Mouse (Mus musculus): Measurements from ENCODE around the gene Cttnbp2nl. TPM values are rescaled to one million over a fixed set of nuclear protein-coding genes. Genes with fewer than 3 reads are reported as not detected.
A peak's percentile ranks its signal among the peaks of the same experiment; 100 is the strongest.

Cttnbp2nl gene
- polyA plus RNA-seq (2015; fragmentation: Nextera tagmentation; extraction: Ambion mirVana), result 60.6 and 60.9 TPM in 2 replicates

DNA sequence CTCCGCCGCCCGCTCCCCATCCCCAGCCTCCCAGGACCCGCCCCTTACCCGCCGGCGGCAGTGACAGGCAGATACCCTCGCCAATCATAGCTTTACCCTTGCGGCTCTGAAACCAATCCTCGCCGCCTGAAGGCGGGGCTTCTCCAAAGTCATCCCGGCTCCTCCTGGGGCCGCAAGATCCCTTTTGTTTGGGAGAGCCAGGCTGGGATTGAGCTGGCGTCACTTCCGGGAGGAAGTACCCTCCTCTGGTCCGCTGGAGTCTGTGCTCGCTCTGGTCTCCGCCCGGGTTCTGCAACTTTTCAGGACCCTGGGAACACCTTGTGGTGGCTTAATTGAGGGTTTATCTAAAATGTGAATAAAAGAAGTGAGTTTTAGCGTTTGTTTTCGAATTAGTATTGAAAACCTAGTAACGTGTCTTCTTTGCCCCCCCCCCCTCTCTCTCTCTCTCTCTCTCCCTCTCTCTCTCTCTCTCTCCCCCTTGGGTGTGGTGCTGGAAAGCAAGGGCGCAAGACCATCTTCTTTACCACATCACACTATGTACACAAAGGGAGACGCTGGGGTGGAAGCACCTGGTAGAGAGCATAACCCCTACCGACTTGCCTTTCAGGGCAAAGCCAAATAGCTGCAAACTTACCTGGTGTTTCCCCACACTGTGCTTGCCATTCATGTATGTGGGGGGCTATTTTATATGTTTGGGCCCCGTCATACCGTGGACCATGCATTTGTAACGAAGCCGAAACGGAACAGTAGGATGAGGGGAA lies at the start of gene Cttnbp2nl:
TSS of gene Cttnbp2nl (minus strand) at position 210 of the 761 bp plus-strand sequence.
- peak within 1 kb of the TSS; percentile 87 for H3K27ac ChIP-seq
- H3K27me3 ChIP-seq (replicated peaks), result no peaks in the 10 kb centered on the region
- ATAC-seq (replicated peaks), result peak; percentile 99
- no peaks in the 10 kb centered on the region for H3K9me3 ChIP-seq
- H3K36me3 ChIP-seq (replicated peaks), result no peaks in the 10 kb centered on the region
- peak within 1 kb of the TSS; percentile 79 for H3K9ac ChIP-seq
- H3K4me1 ChIP-seq, result peaks cover 33% of the 10 kb centered on the region
- 3% methylated on average over 31 of the region's 31 CpGs for WGBS
- H3K4me2 ChIP-seq, result peak within 1 kb of the TSS; percentile 77
- H3K4me3 ChIP-seq, result peak within 1 kb of the TSS; percentile 58

DNA sequence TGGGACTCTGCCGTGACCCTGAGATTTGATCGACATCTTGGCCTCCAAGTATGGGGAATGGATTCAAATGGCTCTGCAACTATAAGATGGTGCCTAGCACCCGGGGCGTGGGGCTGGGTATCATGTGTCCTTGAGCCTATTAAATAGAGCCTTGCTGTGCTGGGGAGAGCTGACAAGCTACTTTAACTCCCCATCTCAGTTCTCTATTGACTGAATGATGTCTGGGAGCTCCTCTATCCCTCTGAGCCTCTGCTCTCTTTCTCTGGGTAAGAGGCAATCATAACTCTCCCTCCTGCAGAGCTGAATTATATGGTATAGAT lies 47.3 kb upstream of the Cttnbp2nl start:
- Histone ChIP-seq H3K27me3 (replicated peaks) (no peaks in the 10 kb centered on the region), H3K9ac (no peak overlapping the region), H3K36me3 (replicated peaks) (no peaks in the 10 kb centered on the region), H3K27ac (no peak overlapping the region), H3K4me1 (peaks cover 7% of the 10 kb centered on the region), H3K4me2 (no peak overlapping the region), H3K4me3 (no peak overlapping the region), H3K9me3 (no peaks in the 10 kb centered on the region)
- no peak for ATAC-seq (replicated peaks)
- 62% methylated on average over 4 of the region's 4 CpGs for WGBS

DNA sequence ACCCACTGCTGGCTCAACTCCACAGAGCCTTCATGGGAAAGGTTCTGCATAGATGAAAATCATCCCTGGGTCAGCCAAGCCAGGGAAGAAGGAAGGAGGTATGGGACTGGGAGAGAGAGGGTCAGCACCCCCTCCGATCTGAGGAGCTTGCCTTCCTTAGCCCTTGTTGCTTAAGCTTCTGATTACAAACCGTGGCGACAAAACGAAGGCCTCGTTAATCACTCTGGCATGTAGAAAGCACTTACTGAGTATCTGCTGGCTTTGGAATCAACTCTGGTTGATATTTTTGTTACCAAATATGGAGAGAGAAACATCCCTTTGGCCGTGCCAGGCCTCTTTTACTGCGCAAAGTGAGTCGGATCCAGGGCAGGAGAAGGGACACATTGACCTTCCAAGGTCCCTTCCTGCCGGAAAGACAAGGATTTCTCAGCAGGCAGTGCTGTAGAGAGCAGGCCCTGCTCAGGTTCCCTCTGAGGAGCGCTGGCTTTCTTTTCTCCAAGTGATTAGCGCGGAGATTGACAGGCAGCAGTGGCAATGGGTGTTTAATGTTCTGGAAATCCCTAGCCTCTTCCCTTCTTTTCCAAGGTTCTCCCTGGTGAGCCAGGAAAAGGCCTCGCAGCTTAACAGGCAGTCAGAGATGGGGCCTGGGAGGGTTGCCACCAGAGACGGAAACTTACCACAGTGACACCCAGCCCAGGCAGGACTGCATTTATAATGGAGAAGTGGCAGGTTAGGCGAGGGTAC lies 46.8 kb upstream of the Cttnbp2nl start:
- H3K9me3 ChIP-seq, result no peaks in the 10 kb centered on the region
- H3K36me3 ChIP-seq (replicated peaks), result no peaks in the 10 kb centered on the region
- no peak overlapping the region for H3K27ac ChIP-seq
- no peak overlapping the region for H3K4me3 ChIP-seq
- 18% methylated on average over 15 of the region's 15 CpGs for WGBS
- H3K4me2 ChIP-seq, result no peak overlapping the region
- H3K4me1 ChIP-seq, result peaks cover 7% of the 10 kb centered on the region
- no peak for ATAC-seq (replicated peaks)
- no peak overlapping the region for H3K9ac ChIP-seq
- no peaks in the 10 kb centered on the region for H3K27me3 ChIP-seq (replicated peaks)

DNA sequence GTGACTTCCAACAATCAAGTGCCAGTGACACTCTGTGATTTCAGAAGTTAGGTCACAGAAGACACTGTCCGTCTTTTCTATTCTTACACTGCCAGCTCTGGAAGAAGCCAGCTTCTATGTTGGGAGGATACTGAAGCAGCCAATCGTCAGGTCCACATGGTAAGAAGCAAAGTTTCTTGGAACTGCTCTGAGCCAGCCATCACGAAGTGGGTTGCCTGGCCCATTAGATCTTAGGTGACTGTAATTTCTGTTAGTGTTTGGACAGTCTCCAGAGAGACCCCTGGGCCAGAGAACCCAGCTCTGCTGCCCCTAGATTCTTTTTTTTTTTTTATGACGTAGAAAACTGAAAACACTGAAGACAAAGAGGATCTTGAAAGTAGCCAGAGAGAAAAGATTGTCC lies 44.6 kb upstream of the Cttnbp2nl start:
- Histone ChIP-seq H3K27me3 (replicated peaks) (no peaks in the 10 kb centered on the region), H3K9me3 (no peaks in the 10 kb centered on the region), H3K4me3 (no peak overlapping the region), H3K9ac (no peak overlapping the region), H3K4me1 (peaks cover 7% of the 10 kb centered on the region), H3K36me3 (replicated peaks) (no peaks in the 10 kb centered on the region), H3K27ac (no peak overlapping the region), H3K4me2 (no peak overlapping the region)
- WGBS, result 78% methylated on average over 4 of the region's 4 CpGs
- ATAC-seq (replicated peaks), result no peak

DNA sequence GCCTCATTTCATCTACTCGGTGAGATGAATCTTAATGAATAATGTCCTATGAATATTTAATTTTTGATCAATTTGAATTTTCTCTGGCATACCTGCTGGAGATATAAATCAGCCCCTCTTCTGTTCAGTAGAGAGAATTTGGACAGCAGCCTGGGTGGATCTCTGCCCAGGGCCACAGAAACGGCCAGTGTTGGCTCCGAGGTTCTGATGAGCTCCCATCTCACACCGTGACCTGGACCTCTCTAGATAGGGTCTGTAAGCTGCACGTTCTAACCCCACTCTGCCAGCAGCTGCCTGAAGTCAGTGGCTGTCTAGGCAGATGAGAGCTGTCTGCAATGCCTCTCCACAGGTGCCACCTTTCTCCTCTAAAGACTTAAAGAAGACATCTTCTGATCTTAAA lies 42.1 kb upstream of the Cttnbp2nl start:
- WGBS, result 79% methylated on average over 5 of the region's 5 CpGs
- ATAC-seq (replicated peaks), result no peak
- no peaks in the 10 kb centered on the region for H3K36me3 ChIP-seq (replicated peaks)
- H3K4me3 ChIP-seq, result no peak overlapping the region
- H3K27me3 ChIP-seq (replicated peaks), result no peaks in the 10 kb centered on the region
- H3K27ac ChIP-seq, result no peak overlapping the region
- H3K4me2 ChIP-seq, result no peak overlapping the region
- peaks cover 6% of the 10 kb centered on the region for H3K4me1 ChIP-seq
- no peak overlapping the region for H3K9ac ChIP-seq
- H3K9me3 ChIP-seq, result no peaks in the 10 kb centered on the region

DNA sequence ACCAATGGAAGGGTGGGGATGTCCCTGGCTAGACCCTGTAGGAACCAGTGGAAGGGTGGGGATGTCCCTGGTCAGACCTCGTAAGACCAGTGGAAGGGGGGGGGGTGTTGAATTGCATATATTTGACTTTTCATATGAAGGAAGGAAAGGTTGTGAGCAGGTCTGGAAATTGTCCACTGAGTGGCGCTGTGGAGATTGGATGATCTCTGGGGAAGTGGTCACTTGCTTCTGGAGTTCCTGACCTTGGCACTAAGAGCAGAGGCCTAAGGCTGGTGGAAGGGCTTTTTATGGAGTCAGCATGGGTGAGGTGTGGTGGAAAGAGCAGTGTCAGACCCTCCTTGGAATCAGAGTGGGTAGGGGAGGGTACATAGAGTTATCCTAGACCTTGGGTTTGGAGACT lies 41.5 kb upstream of the Cttnbp2nl start:
- no peak overlapping the region for H3K27ac ChIP-seq
- no peaks in the 10 kb centered on the region for H3K36me3 ChIP-seq (replicated peaks)
- no peak overlapping the region for H3K4me3 ChIP-seq
- no peak overlapping the region for H3K4me2 ChIP-seq
- no peaks in the 10 kb centered on the region for H3K27me3 ChIP-seq (replicated peaks)
- WGBS, result 63% methylated on average over 2 of the region's 2 CpGs
- peaks cover under 1% of the 10 kb centered on the region; the same call in 1 of the 2 replicates for H3K4me1 ChIP-seq
- no peaks in the 10 kb centered on the region for H3K9me3 ChIP-seq
- no peak overlapping the region for H3K9ac ChIP-seq
- 0 out of 2 replicates have a peak, but pooled peaks have one; percentile 20 for ATAC-seq (replicated peaks)

DNA sequence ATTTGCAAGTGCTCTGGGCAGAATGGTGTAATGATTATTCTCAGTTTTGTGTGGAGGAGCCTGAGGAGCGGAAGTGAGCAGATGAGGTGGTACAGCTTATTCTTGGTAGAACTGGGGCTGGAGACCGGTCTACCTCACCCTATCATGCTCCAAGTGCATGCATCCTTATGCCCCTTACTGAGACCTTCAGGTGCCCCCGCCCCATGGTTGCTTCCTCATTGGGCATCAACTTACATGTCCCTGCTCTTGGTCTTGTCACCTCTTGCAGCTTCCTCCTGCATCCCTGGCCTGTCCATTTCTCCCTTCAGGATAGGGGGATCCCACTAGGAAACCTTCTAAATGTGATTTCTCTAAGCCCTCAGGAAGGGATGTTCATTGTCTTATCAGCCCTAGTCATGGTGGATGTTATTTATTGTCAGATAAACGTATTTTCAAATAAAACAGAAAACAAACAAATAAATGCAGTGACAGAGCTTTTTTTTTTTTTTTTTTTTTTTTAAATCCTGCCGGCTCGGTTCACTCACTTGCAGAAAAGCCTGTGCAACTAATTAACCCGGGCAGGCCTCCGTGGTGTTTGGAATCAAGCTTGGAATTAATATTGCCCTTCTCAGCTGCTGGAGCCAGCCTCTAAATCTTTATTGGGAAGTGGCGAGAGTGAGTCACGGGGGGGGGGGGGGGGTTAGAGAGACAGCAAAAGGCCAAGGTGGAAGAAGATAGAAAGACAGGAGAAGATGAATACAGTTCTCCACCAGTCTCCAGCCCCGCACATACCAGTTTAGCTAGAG lies 40.0 kb upstream of the Cttnbp2nl start:
- no peaks in the 10 kb centered on the region for H3K4me1 ChIP-seq
- H3K9ac ChIP-seq, result no peak overlapping the region
- no peaks in the 10 kb centered on the region for H3K9me3 ChIP-seq
- no peak overlapping the region for H3K27ac ChIP-seq
- no peaks in the 10 kb centered on the region for H3K36me3 ChIP-seq (replicated peaks)
- 60% methylated on average over 11 of the region's 11 CpGs for WGBS
- H3K4me2 ChIP-seq, result no peak overlapping the region
- H3K4me3 ChIP-seq, result no peak overlapping the region
- no peaks in the 10 kb centered on the region for H3K27me3 ChIP-seq (replicated peaks)
- no peak for ATAC-seq (replicated peaks)

DNA sequence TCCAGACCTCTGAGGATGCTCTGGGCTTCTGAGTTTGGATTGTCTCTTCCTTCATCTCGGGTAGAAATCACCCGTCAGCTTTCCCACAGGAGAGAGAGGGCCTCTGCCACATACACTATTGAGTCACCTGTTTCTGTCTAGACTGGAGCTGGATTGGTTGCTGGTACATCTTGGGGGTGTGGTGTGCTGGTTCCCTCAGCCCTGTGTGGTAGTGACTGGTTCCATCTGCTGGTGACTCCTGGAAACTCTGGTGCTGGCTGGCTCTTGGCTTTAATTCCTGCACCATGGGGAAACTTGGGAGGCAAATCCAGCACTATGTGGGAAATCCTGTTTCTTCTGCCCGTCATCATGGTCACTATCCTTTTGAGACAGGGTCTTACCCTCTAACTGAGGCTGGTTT lies 38.0 kb upstream of the Cttnbp2nl start:
- Histone ChIP-seq H3K36me3 (replicated peaks) (no peaks in the 10 kb centered on the region), H3K27ac (no peak overlapping the region), H3K4me3 (no peak overlapping the region), H3K4me2 (no peak overlapping the region), H3K9me3 (no peaks in the 10 kb centered on the region), H3K4me1 (no peaks in the 10 kb centered on the region), H3K9ac (no peak overlapping the region), H3K27me3 (replicated peaks) (no peaks in the 10 kb centered on the region)
- 39% methylated on average over 3 of the region's 3 CpGs for WGBS
- ATAC-seq (replicated peaks), result no peak

DNA sequence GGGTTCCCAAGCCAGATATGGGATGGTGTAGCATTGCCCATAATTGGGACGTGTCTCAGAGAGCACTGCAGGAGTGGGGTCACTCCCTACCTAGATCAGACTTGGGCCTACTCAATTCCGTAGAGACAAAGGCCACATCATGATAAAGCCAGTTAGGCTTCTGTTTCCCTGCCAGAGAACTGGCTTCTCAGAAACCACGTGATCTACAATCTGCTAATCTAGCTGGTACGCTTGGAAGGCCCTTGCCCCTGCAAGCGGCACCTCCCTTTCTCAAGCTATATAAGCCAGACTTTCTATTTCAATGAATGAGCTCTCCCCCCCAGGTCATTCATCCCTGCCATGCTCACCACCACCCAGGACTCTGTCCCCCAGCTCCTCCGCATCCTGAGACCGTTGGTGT lies 37.2 kb upstream of the Cttnbp2nl start:
- Histone ChIP-seq H3K4me3 (no peak overlapping the region), H3K27ac (no peak overlapping the region), H3K4me1 (no peaks in the 10 kb centered on the region), H3K36me3 (replicated peaks) (no peaks in the 10 kb centered on the region), H3K9me3 (no peaks in the 10 kb centered on the region), H3K9ac (no peak overlapping the region), H3K4me2 (no peak overlapping the region), H3K27me3 (replicated peaks) (no peaks in the 10 kb centered on the region)
- 92% methylated on average over 7 of the region's 7 CpGs for WGBS
- no peak for ATAC-seq (replicated peaks)

DNA sequence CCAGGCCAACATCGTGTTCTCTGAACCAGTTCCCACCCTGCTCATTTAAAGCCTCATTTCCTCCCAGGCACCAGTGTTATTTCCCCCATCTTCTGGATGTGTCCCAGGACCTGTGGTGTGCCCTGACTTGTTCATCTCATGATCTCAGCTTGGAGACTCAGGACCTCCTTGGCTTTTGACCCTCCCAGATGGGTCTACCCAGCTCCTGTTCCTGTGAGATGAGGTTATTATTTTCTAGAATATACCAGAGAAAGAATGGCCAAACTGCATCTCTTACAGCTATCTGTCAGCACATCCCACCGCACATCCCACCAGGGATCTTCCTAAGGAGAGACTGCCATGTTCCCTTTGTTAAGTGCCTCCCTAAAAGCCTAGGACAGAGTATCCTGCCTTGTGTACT lies 35.7 kb upstream of the Cttnbp2nl start:
- ATAC-seq (replicated peaks), result no peak
- Histone ChIP-seq H3K36me3 (replicated peaks) (no peaks in the 10 kb centered on the region), H3K9ac (no peak overlapping the region), H3K27ac (no peak overlapping the region), H3K27me3 (replicated peaks) (no peaks in the 10 kb centered on the region), H3K4me2 (no peak overlapping the region), H3K4me3 (no peak overlapping the region), H3K4me1 (no peaks in the 10 kb centered on the region), H3K9me3 (no peaks in the 10 kb centered on the region)
- WGBS, result 91% methylated on average over 2 of the region's 2 CpGs

DNA sequence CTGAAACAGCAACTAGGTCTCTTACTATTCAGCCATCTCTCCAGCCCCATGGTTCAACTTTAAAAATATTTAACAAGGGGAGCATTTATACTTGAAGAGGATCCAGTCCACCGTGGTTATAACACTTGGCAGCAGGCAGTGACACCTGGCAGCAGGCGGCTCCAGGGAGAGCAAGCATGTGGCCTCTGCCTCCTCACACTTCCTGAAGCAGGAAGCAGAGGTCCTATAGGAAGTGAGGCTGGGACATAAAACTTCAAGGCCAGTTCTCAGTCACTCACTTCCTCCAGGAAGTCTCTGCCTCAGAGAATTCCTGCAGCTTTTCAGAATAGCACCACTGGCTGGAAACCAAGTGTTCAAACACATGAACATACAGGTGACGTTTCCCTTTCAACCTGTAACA lies 34.4 kb upstream of the Cttnbp2nl start:
- Histone ChIP-seq H3K9ac (no peak overlapping the region), H3K9me3 (no peaks in the 10 kb centered on the region), H3K27me3 (replicated peaks) (no peaks in the 10 kb centered on the region), H3K4me1 (no peaks in the 10 kb centered on the region), H3K36me3 (replicated peaks) (no peaks in the 10 kb centered on the region), H3K27ac (no peak overlapping the region), H3K4me3 (no peak overlapping the region), H3K4me2 (no peak overlapping the region)
- 73% methylated on average over 3 of the region's 3 CpGs for WGBS
- ATAC-seq (replicated peaks), result no peak

DNA sequence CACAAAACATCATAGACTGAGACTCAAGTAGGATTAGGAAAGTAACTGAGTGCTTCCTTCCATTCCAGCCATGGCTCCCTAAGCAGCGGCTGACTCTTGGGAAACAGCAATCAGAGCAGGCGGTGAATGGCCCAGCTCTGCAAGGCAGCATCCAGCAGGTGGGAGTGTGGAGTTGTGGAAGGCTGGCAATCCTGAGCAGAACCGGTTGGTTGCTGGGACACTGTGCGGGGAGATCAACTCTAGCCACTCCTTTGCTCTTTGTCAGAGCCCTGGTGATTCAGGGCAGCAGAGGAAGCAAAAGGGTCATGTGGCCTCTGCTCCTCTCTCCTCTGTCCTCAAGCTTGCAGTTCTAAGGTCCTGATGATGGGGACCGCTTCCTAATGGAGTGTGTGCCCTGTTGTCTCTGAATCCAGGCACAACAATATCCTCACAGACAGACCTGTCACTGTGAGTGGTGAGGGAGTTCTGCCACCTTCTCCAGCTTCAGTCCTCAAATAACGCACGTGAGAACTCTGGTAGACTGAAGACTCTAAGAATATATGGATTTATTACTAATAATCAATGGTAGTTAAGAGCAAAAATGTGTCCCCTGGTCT lies 25.4 kb upstream of the Cttnbp2nl start:
- WGBS, result 20% methylated on average over 7 of the region's 7 CpGs
- Histone ChIP-seq H3K27ac (no peak overlapping the region), H3K9ac (no peak overlapping the region), H3K4me1 (0 out of 2 replicates have a peak, but pooled peaks cover 2% of the 10 kb centered on the region), H3K4me2 (no peak overlapping the region), H3K9me3 (no peaks in the 10 kb centered on the region), H3K4me3 (no peak overlapping the region), H3K27me3 (replicated peaks) (no peaks in the 10 kb centered on the region), H3K36me3 (replicated peaks) (no peaks in the 10 kb centered on the region)
- ATAC-seq (replicated peaks), result peak; percentile 97
